Mouse (Mus musculus) hindbrain, embryonic 13.5 days (tissue): ENCODE data around the gene Mpo. TPM values are rescaled to one million over a fixed set of nuclear protein-coding genes. Genes with fewer than 3 reads are reported as not detected.

Source experiments
- ATAC-seq: fragments of 200-750 bp; cut with Nextera tagmentation; 2 replicates; pipeline ENCODE4 v1.8.0; 2017; ENCODE audit warnings: moderate TSS enrichment; ENCODE audit not compliant: low FRiP score
- H3K27ac ChIP-seq: fragments of 300-500 bp; sonication (generic); 2 replicates; pipeline ENCODE4 v1.5.1; 2015; ENCODE audit warnings: inconsistent platforms, mild to moderate bottlenecking, moderate library complexity
- H3K27me3 ChIP-seq: fragments of 300-500 bp; sonication (generic); 2 replicates; pipeline ENCODE4 v1.6.1; 2015; ENCODE audit warnings: mild to moderate bottlenecking, inconsistent platforms
- H3K36me3 ChIP-seq: fragments of 300-500 bp; sonication (generic); 2 replicates; pipeline ENCODE4 v1.6.1; 2015; ENCODE audit warnings: mild to moderate bottlenecking, inconsistent platforms
- H3K4me1 ChIP-seq: fragments of 300-500 bp; sonication (generic); replicated peaks from 2 replicates; pipeline ENCODE4 v1.6.1; 2015; ENCODE audit warnings: inconsistent platforms
- H3K4me2 ChIP-seq: fragments of 300-500 bp; sonication (generic); 2 replicates; pipeline ENCODE4 v1.6.1; 2015; ENCODE audit warnings: inconsistent platforms, mild to moderate bottlenecking, moderate library complexity
- H3K4me3 ChIP-seq: fragments of 300-500 bp; sonication (generic); 2 replicates; pipeline ENCODE4 v1.5.1; 2015; ENCODE audit warnings: mild to moderate bottlenecking, inconsistent platforms
- H3K9ac ChIP-seq: fragments of 300-500 bp; sonication (generic); 2 replicates; pipeline ENCODE4 v1.6.1; 2015; ENCODE audit warnings: mild to moderate bottlenecking, inconsistent platforms
- H3K9me3 ChIP-seq: fragments of 300-500 bp; sonication (generic); 2 replicates; pipeline ENCODE4 v1.6.1; 2016; ENCODE audit warnings: inconsistent platforms
- WGBS: fragments of 180-500 bp; shearing (Covaris S2); methylation state at CpG from one replicate; pipeline ENCODE4 v1.1.7; 2015; 5-methylcytosine and 5-hydroxymethylcytosine counted together
- polyA plus RNA-seq: library from polyadenylated mRNA; unstranded; fragments of >200 nt; fragmentation: Nextera tagmentation; extraction: Ambion mirVana; gene quantifications from 2 replicates; pipeline ENCODE4 v1.2.1, GENCODE M21; 2015

Mpo gene
- 0.65 and 1.00 TPM in 2 replicates for polyA plus RNA-seq

DNA sequence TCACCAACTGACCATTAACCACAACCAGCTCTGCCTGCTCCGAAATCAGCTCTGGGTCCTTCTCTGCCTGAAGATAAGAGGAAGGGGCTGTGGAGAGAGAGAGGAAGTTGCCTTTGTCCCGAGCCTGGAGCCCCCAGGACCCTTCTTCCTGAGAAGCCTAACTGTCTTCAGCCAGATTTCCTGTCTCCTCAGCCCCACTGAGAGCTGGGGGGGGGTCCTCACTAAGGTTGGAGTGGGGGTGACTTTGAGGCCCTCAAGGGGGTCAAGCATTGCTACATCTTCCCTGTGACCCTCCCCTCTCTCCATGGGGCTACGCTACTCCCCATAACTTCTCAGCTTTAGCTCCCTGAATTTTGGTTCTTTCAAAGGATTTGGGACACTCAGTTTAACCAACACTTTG is at the start of gene Mpo:
Gene Mpo, plus strand, starts transcription at position 122 of the 400 bp plus-strand sequence.
- Histone ChIP-seq H3K27me3 (0 out of 2 replicates have a peak, but pooled peaks cover under 1% of the 10 kb centered on the region), H3K9ac (no peak within 1 kb of the TSS), H3K4me2 (no peak within 1 kb of the TSS), H3K27ac (no peak within 1 kb of the TSS), H3K36me3 (no peaks in the 10 kb centered on the region), H3K9me3 (no peaks in the 10 kb centered on the region), H3K4me1 (no peaks in the 10 kb centered on the region; the same call in 1 of the 2 replicates), H3K4me3 (no peak within 1 kb of the TSS)
- no peak for ATAC-seq
- 72% methylated on average over 3 of the region's 3 CpGs for WGBS

DNA sequence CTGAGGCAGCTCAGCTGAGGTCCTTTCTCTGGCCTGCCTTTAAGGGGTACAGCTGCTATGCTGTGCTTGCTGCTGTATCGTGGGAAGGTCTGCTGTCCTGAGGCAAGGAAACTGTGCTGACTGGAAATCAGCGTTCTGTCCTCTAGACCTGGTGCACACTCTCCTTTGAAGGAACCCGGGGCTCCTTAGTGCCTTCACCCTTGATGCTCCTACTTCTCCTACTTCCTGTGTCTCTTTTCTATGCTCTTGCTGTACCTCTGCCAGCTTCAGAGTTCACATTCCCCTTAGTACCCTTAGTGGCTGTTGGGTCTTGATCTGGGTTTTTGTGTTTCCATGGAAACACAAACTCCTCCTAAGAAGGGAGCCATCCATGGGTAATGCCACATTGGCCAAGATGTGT is 49.7 kb upstream of the Mpo start:
- H3K9me3 ChIP-seq = no peaks in the 10 kb centered on the region
- no peak for ATAC-seq
- WGBS = 91% methylated on average over 3 of the region's 3 CpGs
- no peak overlapping the region for H3K27ac ChIP-seq
- H3K4me1 ChIP-seq = no peaks in the 10 kb centered on the region
- no peak overlapping the region for H3K9ac ChIP-seq
- 0 out of 2 replicates have a peak, but pooled peaks cover 3% of the 10 kb centered on the region for H3K27me3 ChIP-seq
- peaks cover 65% of the 10 kb centered on the region for H3K36me3 ChIP-seq
- H3K4me2 ChIP-seq = no peak overlapping the region
- H3K4me3 ChIP-seq = no peak overlapping the region

DNA sequence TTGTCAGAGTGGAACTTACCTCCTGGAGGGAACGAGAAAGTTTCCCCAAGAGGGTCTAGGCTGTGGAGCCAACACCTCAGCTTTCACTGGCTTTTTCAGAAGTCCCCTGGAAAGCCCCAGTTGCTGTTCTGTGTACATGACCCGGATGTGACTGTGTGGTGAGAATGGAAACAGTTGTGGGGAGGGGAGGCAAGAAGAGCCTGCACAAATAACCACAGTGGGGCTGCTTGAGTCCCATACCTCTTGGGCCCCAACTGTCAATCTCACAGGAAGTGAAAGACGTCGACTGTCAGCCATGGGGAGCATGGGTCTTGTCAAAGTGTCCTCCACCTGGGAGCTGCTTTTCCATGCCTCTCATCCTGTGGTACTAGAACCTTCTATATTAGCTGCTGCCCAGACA is 48.4 kb upstream of the Mpo start:
- H3K36me3 ChIP-seq = peaks cover 56% of the 10 kb centered on the region
- 91% methylated on average over 4 of the region's 4 CpGs for WGBS

DNA sequence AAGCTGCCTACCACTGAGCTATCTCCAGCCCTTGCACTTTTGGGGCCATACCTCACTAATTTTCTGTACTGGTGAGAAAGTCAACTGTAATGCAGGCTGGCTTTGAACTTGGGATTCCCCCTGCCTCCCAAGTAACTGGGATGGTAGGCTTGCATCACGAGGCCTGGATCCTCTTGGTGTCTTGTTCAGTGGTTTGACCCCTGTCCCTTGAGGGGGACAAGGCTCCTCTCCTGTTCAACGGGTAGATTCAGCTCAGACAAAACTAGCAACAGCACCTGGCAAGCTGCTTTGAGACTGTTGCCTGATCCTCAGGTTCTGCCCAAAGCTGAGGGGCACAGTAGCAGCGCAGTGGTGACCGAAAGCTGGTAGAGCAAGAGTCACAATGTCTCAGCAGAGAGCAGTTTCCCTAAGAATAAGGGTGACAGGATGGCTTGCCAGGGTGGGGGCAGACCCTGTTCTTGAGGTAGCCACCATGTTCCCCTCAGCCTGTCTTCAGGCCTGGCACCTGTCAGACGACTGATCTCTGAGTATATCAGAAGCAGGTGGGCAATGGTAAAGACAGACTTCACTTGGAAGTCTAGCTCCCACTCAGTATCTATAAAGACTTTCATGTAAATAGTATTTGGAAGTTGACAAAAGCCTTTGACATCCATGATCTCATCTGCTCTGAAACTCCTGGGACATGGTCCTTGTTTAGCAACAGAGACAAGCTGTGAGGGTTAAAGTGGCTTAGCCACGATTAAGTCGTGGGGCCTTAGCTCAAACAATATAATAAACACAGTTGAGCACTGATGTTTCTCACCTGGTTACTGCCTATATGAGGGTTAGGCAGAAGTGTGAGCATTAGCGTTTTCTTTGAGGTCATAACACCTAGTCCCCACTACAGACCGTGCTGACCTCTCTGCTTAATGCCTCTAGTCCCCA is 47.5 kb upstream of the Mpo start:
- Histone ChIP-seq H3K9ac (no peak overlapping the region), H3K4me3 (no peak overlapping the region), H3K27ac (no peak overlapping the region), H3K36me3 (peaks cover 47% of the 10 kb centered on the region), H3K27me3 (0 out of 2 replicates have a peak, but pooled peaks cover 8% of the 10 kb centered on the region), H3K4me2 (no peak overlapping the region), H3K9me3 (no peaks in the 10 kb centered on the region), H3K4me1 (no peaks in the 10 kb centered on the region)
- ATAC-seq = no peak
- WGBS = 81% methylated on average over 9 of the region's 9 CpGs

More for the DNA sequence above, 48.4 kb upstream of the Mpo start:
- H3K4me3 ChIP-seq = no peak overlapping the region
- no peak overlapping the region for H3K9ac ChIP-seq
- 0 out of 2 replicates have a peak, but pooled peaks cover 8% of the 10 kb centered on the region for H3K27me3 ChIP-seq
- H3K4me2 ChIP-seq = no peak overlapping the region
- H3K27ac ChIP-seq = no peak overlapping the region
- H3K4me1 ChIP-seq = no peaks in the 10 kb centered on the region
- no peak for ATAC-seq
- H3K9me3 ChIP-seq = no peaks in the 10 kb centered on the region

DNA sequence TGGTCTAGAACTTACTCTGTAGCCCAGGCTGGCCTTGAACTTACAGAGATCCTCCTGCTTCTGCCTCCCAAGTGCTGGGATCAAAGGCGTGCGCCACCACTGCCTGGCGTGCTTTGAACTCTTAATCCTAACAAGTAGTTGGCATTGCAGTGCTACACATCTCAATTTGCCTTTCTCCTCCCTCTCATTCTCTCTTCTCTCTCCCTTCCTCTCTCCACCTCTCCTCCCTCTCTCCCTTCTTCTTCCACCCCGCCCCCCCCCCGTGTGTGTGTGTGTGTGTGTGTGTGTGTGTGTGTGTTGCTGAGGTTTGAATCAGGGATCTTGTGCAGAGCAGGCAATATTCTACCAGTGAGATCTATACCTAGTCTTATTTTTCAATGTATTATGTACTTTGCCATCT is 46.1 kb upstream of the Mpo start:
- 87% methylated on average over 4 of the region's 5 CpGs for WGBS
- Histone ChIP-seq H3K27ac (no peak overlapping the region), H3K4me2 (no peak overlapping the region), H3K9ac (no peak overlapping the region), H3K9me3 (no peaks in the 10 kb centered on the region), H3K27me3 (0 out of 2 replicates have a peak, but pooled peaks cover 8% of the 10 kb centered on the region), H3K36me3 (peaks cover 35% of the 10 kb centered on the region), H3K4me3 (no peak overlapping the region), H3K4me1 (no peaks in the 10 kb centered on the region)
- ATAC-seq = no peak

DNA sequence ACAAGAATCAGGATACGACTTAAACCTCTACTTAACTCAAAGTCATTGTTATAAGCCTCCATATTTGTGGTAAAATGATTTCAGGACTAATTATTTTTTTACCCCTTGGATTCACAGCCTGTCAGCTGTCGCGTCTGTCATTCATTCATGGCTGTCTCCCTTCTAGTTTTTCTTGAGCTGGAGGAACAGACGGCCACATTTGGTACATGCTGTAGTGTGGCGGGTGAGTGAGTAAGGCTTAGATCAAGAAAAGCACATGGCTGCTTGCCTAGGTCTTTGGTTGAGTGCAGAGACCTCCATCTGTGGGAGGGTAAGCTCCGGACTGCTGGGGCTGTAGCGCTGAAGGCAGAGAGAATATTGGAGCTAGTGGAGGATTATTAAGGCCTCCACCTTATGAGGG is 45.7 kb upstream of the Mpo start:
- Histone ChIP-seq H3K4me1 (no peaks in the 10 kb centered on the region), H3K4me3 (no peak overlapping the region), H3K27me3 (0 out of 2 replicates have a peak, but pooled peaks cover 8% of the 10 kb centered on the region), H3K4me2 (no peak overlapping the region), H3K36me3 (peaks cover 31% of the 10 kb centered on the region), H3K9me3 (no peaks in the 10 kb centered on the region), H3K9ac (no peak overlapping the region), H3K27ac (no peak overlapping the region)
- 95% methylated on average over 7 of the region's 7 CpGs for WGBS
- no peak for ATAC-seq

DNA sequence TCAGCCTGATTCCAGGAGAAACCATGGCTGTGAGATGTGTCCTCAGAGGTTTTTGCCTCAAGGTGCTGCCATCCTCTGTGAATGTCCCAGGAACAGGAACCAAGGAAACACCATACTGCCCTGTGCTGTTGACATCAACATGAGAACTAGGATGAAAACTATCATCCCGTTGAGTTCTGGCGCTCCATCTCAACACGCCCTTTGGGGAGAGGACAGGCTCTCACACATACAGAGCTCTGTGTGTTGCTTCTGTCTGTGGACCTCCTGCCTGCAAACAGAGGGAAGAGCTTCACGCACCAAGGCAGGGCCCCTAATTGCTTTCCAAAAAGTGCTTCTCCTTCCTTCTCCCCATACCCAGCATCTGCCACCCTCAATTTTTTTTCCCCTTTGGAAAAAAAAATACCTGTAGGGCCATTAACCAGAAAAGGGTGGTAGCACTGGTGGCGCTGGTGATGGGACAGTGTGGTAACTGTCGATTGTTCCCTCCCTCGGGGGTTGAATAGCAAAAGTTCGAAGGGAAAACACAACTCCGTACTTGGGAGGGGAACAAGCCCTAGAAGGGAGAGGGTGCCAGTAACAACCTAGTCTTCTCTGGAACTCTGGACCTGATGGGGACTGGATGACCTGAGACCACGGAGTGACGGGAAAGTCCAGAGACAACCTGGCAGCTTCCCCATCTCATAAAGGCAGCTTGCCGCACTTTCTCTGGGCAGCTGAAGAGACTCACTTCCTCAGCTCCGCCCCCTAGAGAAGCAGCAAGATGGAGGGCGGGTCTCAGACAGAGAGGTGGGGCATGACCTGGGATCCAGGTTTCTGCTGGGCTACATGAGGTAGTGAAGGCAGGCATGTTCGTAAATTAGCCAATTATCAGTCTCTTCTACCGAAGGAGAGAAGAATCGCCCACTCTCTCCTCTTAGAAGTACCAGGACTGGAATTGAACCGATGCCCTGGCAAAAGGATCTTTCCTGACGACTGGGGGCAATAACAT is 45.0 kb upstream of the Mpo start:
- peaks cover 23% of the 10 kb centered on the region for H3K36me3 ChIP-seq
- WGBS = 48% methylated on average over 19 of the region's 19 CpGs
- H3K4me3 ChIP-seq = no peak overlapping the region
- 0 out of 2 replicates have a peak, but pooled peaks cover 8% of the 10 kb centered on the region for H3K27me3 ChIP-seq
- no peak overlapping the region for H3K27ac ChIP-seq
- H3K4me2 ChIP-seq = no peak overlapping the region
- H3K4me1 ChIP-seq = no peaks in the 10 kb centered on the region
- no peaks in the 10 kb centered on the region for H3K9me3 ChIP-seq
- no peak overlapping the region for H3K9ac ChIP-seq
- no peak for ATAC-seq

DNA sequence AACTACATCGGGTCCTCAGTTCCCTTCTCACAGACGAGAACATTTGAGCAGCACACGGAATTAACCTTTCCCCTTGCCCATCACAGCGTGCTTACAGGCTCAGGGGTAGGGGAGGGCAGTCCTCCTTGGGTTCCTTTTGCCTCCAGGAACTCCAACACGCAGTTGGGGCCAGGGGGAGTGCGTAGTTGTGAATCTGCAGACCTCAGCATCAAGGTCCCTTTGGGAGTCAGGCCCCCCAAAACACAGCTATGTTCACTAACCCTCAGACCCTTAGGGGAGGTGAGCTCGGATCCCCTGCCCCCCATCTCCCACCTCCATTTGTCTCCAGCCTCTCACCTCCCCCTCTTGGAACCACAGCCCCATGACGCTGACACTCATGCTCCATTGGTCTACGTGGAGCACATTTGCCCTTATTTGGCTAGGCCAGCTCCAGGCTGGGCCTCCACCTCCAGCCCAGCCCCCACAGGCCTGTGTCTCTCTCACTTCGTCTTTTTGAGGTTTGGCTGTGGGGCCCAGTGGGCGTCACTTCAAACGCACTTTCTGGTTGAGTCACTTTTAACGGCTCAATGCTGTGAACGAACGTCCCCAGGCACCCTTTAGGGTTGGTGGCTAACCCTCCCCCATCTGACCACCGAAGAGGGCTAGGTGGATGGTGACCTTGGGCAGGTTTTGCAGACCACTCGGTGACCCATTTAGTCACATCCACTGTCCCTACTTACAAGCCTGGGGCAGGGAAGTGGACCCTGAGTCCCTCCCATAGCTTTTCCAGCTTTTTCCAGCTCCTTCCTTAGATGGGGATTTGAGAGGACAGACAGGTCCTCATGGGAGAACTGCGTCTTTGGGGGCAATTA is 44.0 kb upstream of the Mpo start:
- Histone ChIP-seq H3K9me3 (no peaks in the 10 kb centered on the region), H3K9ac (no peak overlapping the region), H3K4me1 (no peaks in the 10 kb centered on the region), H3K4me3 (no peak overlapping the region), H3K27me3 (0 out of 2 replicates have a peak, but pooled peaks cover 8% of the 10 kb centered on the region), H3K36me3 (peaks cover 14% of the 10 kb centered on the region), H3K4me2 (no peak overlapping the region), H3K27ac (no peak overlapping the region)
- WGBS = 65% methylated on average over 18 of the region's 18 CpGs
- ATAC-seq = no peak

DNA sequence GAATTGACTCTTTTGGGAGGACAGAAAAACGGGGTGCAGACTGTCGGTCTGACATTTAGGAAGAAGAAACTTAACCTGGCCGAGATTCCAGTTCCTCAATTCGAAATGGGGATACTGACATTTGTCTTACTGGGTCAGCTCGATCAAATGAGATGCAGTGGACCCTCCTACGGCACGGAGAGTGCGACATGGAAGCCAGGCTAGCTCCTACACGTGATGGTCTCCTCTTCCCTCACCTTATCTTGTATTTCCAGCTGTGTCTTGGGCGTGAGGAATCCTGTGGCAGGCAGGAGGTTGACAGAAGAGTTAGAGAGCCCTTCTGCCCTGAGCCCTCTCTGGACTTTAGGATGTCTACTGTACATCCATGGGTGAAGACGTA is 43.3 kb upstream of the Mpo start:
- no peaks in the 10 kb centered on the region for H3K9me3 ChIP-seq
- H3K27me3 ChIP-seq = 0 out of 2 replicates have a peak, but pooled peaks cover 8% of the 10 kb centered on the region
- ATAC-seq = no peak
- H3K27ac ChIP-seq = no peak overlapping the region
- no peak overlapping the region for H3K9ac ChIP-seq
- no peak overlapping the region for H3K4me3 ChIP-seq
- WGBS = 81% methylated on average over 11 of the region's 11 CpGs
- no peak overlapping the region for H3K4me2 ChIP-seq
- peaks cover 7% of the 10 kb centered on the region for H3K36me3 ChIP-seq
- H3K4me1 ChIP-seq = no peaks in the 10 kb centered on the region

DNA sequence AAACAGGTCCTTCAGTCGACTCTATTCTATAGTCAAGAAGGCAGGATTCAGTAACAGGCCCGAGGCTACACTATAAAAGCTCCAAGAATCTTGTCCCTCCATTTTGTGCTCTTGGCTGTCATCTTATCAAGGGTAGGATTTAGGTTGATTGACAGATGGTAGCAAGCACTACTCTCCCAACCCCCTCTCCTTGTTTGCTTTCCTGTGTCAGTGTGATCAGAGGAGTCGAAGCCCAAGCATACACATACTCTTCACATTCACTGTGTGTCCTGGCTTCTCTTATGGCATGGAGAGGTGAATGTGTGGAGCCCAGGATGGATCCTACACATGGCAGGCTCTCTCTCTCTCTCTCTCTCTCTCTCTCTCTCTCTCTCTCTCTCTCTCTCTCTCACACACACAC is 42.9 kb upstream of the Mpo start:
- H3K9me3 ChIP-seq = no peaks in the 10 kb centered on the region
- no peak overlapping the region for H3K9ac ChIP-seq
- no peak overlapping the region for H3K27ac ChIP-seq
- no peak for ATAC-seq
- peaks cover 3% of the 10 kb centered on the region; the same call in 1 of the 2 replicates for H3K36me3 ChIP-seq
- 85% methylated on average over 3 of the region's 3 CpGs for WGBS
- no peak overlapping the region for H3K4me2 ChIP-seq
- H3K4me1 ChIP-seq = no peaks in the 10 kb centered on the region
- 0 out of 2 replicates have a peak, but pooled peaks cover 8% of the 10 kb centered on the region for H3K27me3 ChIP-seq
- no peak overlapping the region for H3K4me3 ChIP-seq

DNA sequence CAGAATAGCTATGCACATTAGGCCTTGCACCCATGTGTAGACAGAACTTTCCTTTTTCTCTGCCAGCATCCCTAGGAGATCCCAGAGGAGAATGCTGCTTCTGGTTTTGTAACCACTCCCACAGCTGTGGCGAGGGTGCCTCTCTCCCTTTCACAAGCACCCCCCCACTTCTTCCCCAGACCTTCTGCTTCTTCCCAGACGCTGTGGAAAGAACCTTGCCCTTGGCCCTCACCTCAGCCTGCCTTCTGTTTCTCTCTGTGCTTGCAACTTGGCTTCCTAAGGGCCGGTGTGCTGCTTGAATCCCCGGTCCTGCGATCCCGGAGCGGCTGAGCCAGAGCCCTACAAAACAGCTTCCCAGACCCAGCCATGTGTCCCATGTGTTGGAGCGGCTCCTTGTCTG is 42.4 kb upstream of the Mpo start:
- H3K9me3 ChIP-seq = no peaks in the 10 kb centered on the region
- H3K36me3 ChIP-seq = no peaks in the 10 kb centered on the region
- no peaks in the 10 kb centered on the region for H3K4me1 ChIP-seq
- no peak overlapping the region for H3K4me2 ChIP-seq
- H3K27me3 ChIP-seq = 0 out of 2 replicates have a peak, but pooled peaks cover 8% of the 10 kb centered on the region
- H3K9ac ChIP-seq = no peak overlapping the region
- no peak overlapping the region for H3K27ac ChIP-seq
- no peak for ATAC-seq
- H3K4me3 ChIP-seq = no peak overlapping the region
- 81% methylated on average over 8 of the region's 8 CpGs for WGBS
